Mouse (Mus musculus): ENCODE measurements around the gene Adcyap1. TPM values are rescaled to one million over a fixed set of nuclear protein-coding genes. Genes with fewer than 3 reads are reported as not detected.

The Adcyap1 gene
- not detected in 2 replicates for total RNA-seq (2015; ENCODE audit: low replicate concordance)
- not detected in 2 replicates for total RNA-seq (2017; ENCODE audit: low replicate concordance)

- ATAC-seq (replicated peaks; ENCODE audit: low FRiP score, poor library complexity, severe bottlenecking), result no peak
These were observed at the start of gene Adcyap1 for GRCm38 (mm10) chr17:93198717-93199116. Adcyap1 (plus strand) TSS chr17:93199017.

GRCm38 (mm10) chr17:93158280-93158851 is 40.5 kb upstream of the Adcyap1 start:
- no peak for ATAC-seq (replicated peaks; ENCODE audit: low FRiP score, poor library complexity, severe bottlenecking)

GRCm38 (mm10) chr17:93169572-93169971 is 29.2 kb upstream of the Adcyap1 start:
- ATAC-seq (replicated peaks; ENCODE audit: low FRiP score, poor library complexity, severe bottlenecking), result no peak

- ATAC-seq (replicated peaks; ENCODE audit: low FRiP score, poor library complexity, severe bottlenecking), result no peak
These were observed 2.0 kb upstream of the Adcyap1 start for GRCm38 (mm10) chr17:93196846-93197245.

- ATAC-seq (replicated peaks; ENCODE audit: low FRiP score, poor library complexity, severe bottlenecking), result no peak
These were observed 604 bp upstream of the Adcyap1 start for GRCm38 (mm10) chr17:93198213-93198612.

GRCm38 (mm10) chr17:93199218-93199617 is 401 bp downstream of the Adcyap1 start:
- ATAC-seq (replicated peaks; ENCODE audit: low FRiP score, poor library complexity, severe bottlenecking), result no peak

GRCm38 (mm10) chr17:93199747-93200146 is 930 bp downstream of the Adcyap1 start:
- no peak for ATAC-seq (replicated peaks; ENCODE audit: low FRiP score, poor library complexity, severe bottlenecking)

- no peak for ATAC-seq (replicated peaks; ENCODE audit: low FRiP score, poor library complexity, severe bottlenecking)
These were observed 1.8 kb downstream of the Adcyap1 start for GRCm38 (mm10) chr17:93200386-93201264.

- no peak for ATAC-seq (replicated peaks; ENCODE audit: low FRiP score, poor library complexity, severe bottlenecking)
These were observed 2.6 kb downstream of the Adcyap1 start for GRCm38 (mm10) chr17:93201265-93201925.

GRCm38 (mm10) chr17:93202165-93203075 is 3.6 kb downstream of the Adcyap1 start:
- no peak for ATAC-seq (replicated peaks; ENCODE audit: low FRiP score, poor library complexity, severe bottlenecking)

- no peak for ATAC-seq (replicated peaks; ENCODE audit: low FRiP score, poor library complexity, severe bottlenecking)
These were observed 4.5 kb downstream of the Adcyap1 start for GRCm38 (mm10) chr17:93203076-93204031.

- no peak for ATAC-seq (replicated peaks; ENCODE audit: low FRiP score, poor library complexity, severe bottlenecking)
These were observed 19.0 kb downstream of the Adcyap1 start for GRCm38 (mm10) chr17:93217785-93218184.

- ATAC-seq (replicated peaks; ENCODE audit: low FRiP score, poor library complexity, severe bottlenecking), result no peak
These were observed 19.8 kb downstream of the Adcyap1 start for GRCm38 (mm10) chr17:93218640-93219039.

- no peak for ATAC-seq (replicated peaks; ENCODE audit: low FRiP score, poor library complexity, severe bottlenecking)
These were observed 38.5 kb downstream of the Adcyap1 start for GRCm38 (mm10) chr17:93237355-93237754.
